Mouse (Mus musculus): Measurements from ENCODE around the gene Lrba. TPM values are rescaled to one million over a fixed set of nuclear protein-coding genes. Genes with fewer than 3 reads are reported as not detected.

Lrba gene
- polyA plus RNA-seq, 1 experiment from 2014 or later: 2.2 TPM

- WGBS (ENCODE audit: insufficient replicate concordance): 89% methylated on average over 9 of the region's 9 CpGs
- Histone ChIP-seq H3K9me3 (replicated peaks) (no peaks in the 10 kb centered on the region), H3K4me2 (no peak overlapping the region), H3K27ac (no peak overlapping the region; the same call in 1 of the 2 replicates), H3K4me1 (replicated peaks) (peaks cover 45% of the 10 kb centered on the region), H3K9ac (no peak overlapping the region), H3K27me3 (no peaks in the 10 kb centered on the region), H3K36me3 (no peaks in the 10 kb centered on the region), H3K4me3 (replicated peaks) (no peak overlapping the region)
- DNase-seq (no peak), ATAC-seq (ENCODE audit: low read depth) (no peak)
These were observed 579.8 kb downstream of the Lrba start for GRCm38 (mm10) chr3:86804265-86804664.

- no peaks in the 10 kb centered on the region for H3K36me3 ChIP-seq
These were observed 582.4 kb downstream of the Lrba start for GRCm38 (mm10) chr3:86806834-86807233.

GRCm38 (mm10) chr3:86807750-86808467, 583.4 kb downstream of the Lrba start:
- Histone ChIP-seq H3K36me3 (no peaks in the 10 kb centered on the region), H3K4me1 (replicated peaks) (peaks cover 9% of the 10 kb centered on the region), H3K4me2 (no peak overlapping the region), H3K9me3 (replicated peaks) (no peaks in the 10 kb centered on the region), H3K4me3 (replicated peaks) (no peak overlapping the region), H3K27me3 (no peaks in the 10 kb centered on the region), H3K9ac (no peak overlapping the region), H3K27ac (no peak overlapping the region)
- 67% methylated on average over 14 of the region's 14 CpGs for WGBS (ENCODE audit: insufficient replicate concordance)
- ATAC-seq (ENCODE audit: low read depth) (peak; percentile 59), DNase-seq (peak; percentile 42)

More at GRCm38 (mm10) chr3:86806834-86807233, 582.4 kb downstream of the Lrba start:
- no peak for ATAC-seq (ENCODE audit: low read depth)
- H3K27me3 ChIP-seq: no peaks in the 10 kb centered on the region
- H3K9ac ChIP-seq: no peak overlapping the region
- H3K4me3 ChIP-seq (replicated peaks): no peak overlapping the region
- DNase-seq: no peak
- H3K27ac ChIP-seq: no peak overlapping the region
- WGBS (ENCODE audit: insufficient replicate concordance): 80% methylated on average over 9 of the region's 9 CpGs
- peaks cover 20% of the 10 kb centered on the region for H3K4me1 ChIP-seq (replicated peaks)
- no peak overlapping the region for H3K4me2 ChIP-seq
- no peaks in the 10 kb centered on the region for H3K9me3 ChIP-seq (replicated peaks)

- no peak for ATAC-seq (ENCODE audit: low read depth)
- peaks cover 4% of the 10 kb centered on the region; the same call in 1 of the 2 replicates for H3K4me1 ChIP-seq (replicated peaks)
- no peak overlapping the region for H3K9ac ChIP-seq
These were observed 584.7 kb downstream of the Lrba start for GRCm38 (mm10) chr3:86809199-86809598.

GRCm38 (mm10) chr3:86809646-86810045, 585.2 kb downstream of the Lrba start:
- no peak overlapping the region for H3K27ac ChIP-seq
- ATAC-seq (ENCODE audit: low read depth): no peak
- no peak overlapping the region for H3K4me3 ChIP-seq (replicated peaks)
- no peaks in the 10 kb centered on the region for H3K36me3 ChIP-seq
- no peak overlapping the region for H3K9ac ChIP-seq
- H3K9me3 ChIP-seq (replicated peaks): no peaks in the 10 kb centered on the region
- no peak for DNase-seq
- WGBS (ENCODE audit: insufficient replicate concordance): 66% methylated on average over 2 of the region's 2 CpGs
- H3K4me1 ChIP-seq (replicated peaks): peaks cover 4% of the 10 kb centered on the region; the same call in 1 of the 2 replicates
- H3K4me2 ChIP-seq: no peak overlapping the region
- H3K27me3 ChIP-seq: no peaks in the 10 kb centered on the region

More at GRCm38 (mm10) chr3:86809199-86809598, 584.7 kb downstream of the Lrba start:
- WGBS (ENCODE audit: insufficient replicate concordance): 80% methylated on average over 9 of the region's 9 CpGs
- no peaks in the 10 kb centered on the region for H3K36me3 ChIP-seq
- H3K4me3 ChIP-seq (replicated peaks): no peak overlapping the region
- no peak overlapping the region for H3K27ac ChIP-seq
- no peaks in the 10 kb centered on the region for H3K9me3 ChIP-seq (replicated peaks)
- DNase-seq: no peak
- no peaks in the 10 kb centered on the region for H3K27me3 ChIP-seq
- no peak overlapping the region for H3K4me2 ChIP-seq

GRCm38 (mm10) chr3:86810908-86811307, 586.4 kb downstream of the Lrba start:
- no peak overlapping the region for H3K4me3 ChIP-seq (replicated peaks)
- H3K27ac ChIP-seq: no peak overlapping the region
- no peaks in the 10 kb centered on the region for H3K36me3 ChIP-seq
- ATAC-seq (ENCODE audit: low read depth): no peak
- no peaks in the 10 kb centered on the region for H3K27me3 ChIP-seq
- no peaks in the 10 kb centered on the region for H3K9me3 ChIP-seq (replicated peaks)
- H3K9ac ChIP-seq: no peak overlapping the region
- H3K4me2 ChIP-seq: no peak overlapping the region
- H3K4me1 ChIP-seq (replicated peaks): peaks cover 4% of the 10 kb centered on the region; the same call in 1 of the 2 replicates
- no peak for DNase-seq
- WGBS (ENCODE audit: insufficient replicate concordance): 74% methylated on average over 5 of the region's 5 CpGs

GRCm38 (mm10) chr3:86812689-86813088, 588.2 kb downstream of the Lrba start:
- no peaks in the 10 kb centered on the region for H3K9me3 ChIP-seq (replicated peaks)
- no peak overlapping the region for H3K4me3 ChIP-seq (replicated peaks)
- no peaks in the 10 kb centered on the region for H3K36me3 ChIP-seq
- H3K4me2 ChIP-seq: no peak overlapping the region
- no peak overlapping the region for H3K27ac ChIP-seq
- ATAC-seq (ENCODE audit: low read depth) (peak; percentile 92), DNase-seq (peak; percentile 70)
- no peak overlapping the region for H3K9ac ChIP-seq
- peaks cover 4% of the 10 kb centered on the region; the same call in 1 of the 2 replicates for H3K4me1 ChIP-seq (replicated peaks)
- no peaks in the 10 kb centered on the region for H3K27me3 ChIP-seq
- 21% methylated on average over 3 of the region's 3 CpGs for WGBS (ENCODE audit: insufficient replicate concordance)

- WGBS (ENCODE audit: insufficient replicate concordance): 77% methylated on average over 13 of the region's 13 CpGs
- H3K27ac ChIP-seq: no peak overlapping the region
- no peak overlapping the region for H3K4me2 ChIP-seq
- H3K27me3 ChIP-seq: no peaks in the 10 kb centered on the region
- no peak overlapping the region for H3K4me3 ChIP-seq (replicated peaks)
- H3K4me1 ChIP-seq (replicated peaks): no peaks in the 10 kb centered on the region
- DNase-seq (no peak), ATAC-seq (ENCODE audit: low read depth) (no peak)
- H3K9me3 ChIP-seq (replicated peaks): no peaks in the 10 kb centered on the region
- no peaks in the 10 kb centered on the region for H3K36me3 ChIP-seq
- no peak overlapping the region for H3K9ac ChIP-seq
These were observed 593.6 kb downstream of the Lrba start for GRCm38 (mm10) chr3:86818001-86818585.

GRCm38 (mm10) chr3:86819372-86819771, 594.9 kb downstream of the Lrba start:
- H3K4me2 ChIP-seq: no peak overlapping the region
- 65% methylated on average over 6 of the region's 6 CpGs for WGBS (ENCODE audit: insufficient replicate concordance)
- H3K9ac ChIP-seq: no peak overlapping the region
- no peaks in the 10 kb centered on the region for H3K9me3 ChIP-seq (replicated peaks)
- ATAC-seq (ENCODE audit: low read depth): no peak
- no peaks in the 10 kb centered on the region for H3K36me3 ChIP-seq
- DNase-seq: no peak
- H3K4me1 ChIP-seq (replicated peaks): no peaks in the 10 kb centered on the region
- H3K27ac ChIP-seq: no peak overlapping the region
- no peaks in the 10 kb centered on the region for H3K27me3 ChIP-seq
- H3K4me3 ChIP-seq (replicated peaks): no peak overlapping the region

- no peaks in the 10 kb centered on the region for H3K36me3 ChIP-seq
- H3K4me1 ChIP-seq (replicated peaks): no peaks in the 10 kb centered on the region
- H3K27me3 ChIP-seq: no peaks in the 10 kb centered on the region
- no peaks in the 10 kb centered on the region for H3K9me3 ChIP-seq (replicated peaks)
- H3K9ac ChIP-seq: no peak overlapping the region
- WGBS (ENCODE audit: insufficient replicate concordance): 68% methylated on average over 10 of the region's 10 CpGs
- ATAC-seq (ENCODE audit: low read depth) (no peak), DNase-seq (no peak)
- H3K27ac ChIP-seq: no peak overlapping the region
- H3K4me2 ChIP-seq: no peak overlapping the region
- no peak overlapping the region for H3K4me3 ChIP-seq (replicated peaks)
These were observed 595.9 kb downstream of the Lrba start for GRCm38 (mm10) chr3:86820344-86820743.

GRCm38 (mm10) chr3:86821383-86821782, 596.9 kb downstream of the Lrba start:
- Histone ChIP-seq H3K36me3 (no peaks in the 10 kb centered on the region), H3K4me3 (replicated peaks) (no peak overlapping the region), H3K9ac (no peak overlapping the region), H3K4me1 (replicated peaks) (no peaks in the 10 kb centered on the region), H3K9me3 (replicated peaks) (no peaks in the 10 kb centered on the region), H3K27ac (no peak overlapping the region), H3K27me3 (no peaks in the 10 kb centered on the region), H3K4me2 (no peak overlapping the region)
- WGBS (ENCODE audit: insufficient replicate concordance): 69% methylated on average over 3 of the region's 3 CpGs
- ATAC-seq (ENCODE audit: low read depth) (no peak), DNase-seq (no peak)

GRCm38 (mm10) chr3:86827506-86827905, 603.0 kb downstream of the Lrba start:
- no peak overlapping the region for H3K4me2 ChIP-seq
- no peaks in the 10 kb centered on the region for H3K36me3 ChIP-seq
- H3K9ac ChIP-seq: no peak overlapping the region
- H3K27ac ChIP-seq: no peak overlapping the region
- 62% methylated on average over 3 of the region's 3 CpGs for WGBS (ENCODE audit: insufficient replicate concordance)
- H3K4me3 ChIP-seq (replicated peaks): no peak overlapping the region
- no peak for DNase-seq
- ATAC-seq (ENCODE audit: low read depth): no peak
- no peaks in the 10 kb centered on the region for H3K27me3 ChIP-seq
- no peaks in the 10 kb centered on the region for H3K4me1 ChIP-seq (replicated peaks)
- H3K9me3 ChIP-seq (replicated peaks): no peaks in the 10 kb centered on the region

Data from liver, embryonic 13.5 days (tissue).